Mouse (Mus musculus) olfactory bulb, adult 2 months (tissue): ENCODE results near the gene Olfr287. TPM values are rescaled to one million over a fixed set of nuclear protein-coding genes. Genes with fewer than 3 reads are reported as not detected.

Experiments
- H3K27ac ChIP-seq: fragments of 200-500 bp; 2 replicates; pipeline ENCODE4 v1.5.1; 2012; ENCODE audit warnings: low read depth, low read length; ENCODE audit not compliant: insufficient read depth
- H3K4me1 ChIP-seq: fragments of 200-500 bp; 2 replicates; pipeline ENCODE4 v1.6.1; 2012; ENCODE audit warnings: low read length; ENCODE audit not compliant: control insufficient read depth, insufficient read depth
- H3K4me3 ChIP-seq: fragments of 200-500 bp; 2 replicates; pipeline ENCODE4 v1.5.1; 2012; ENCODE audit warnings: mild to moderate bottlenecking, low read depth, low read length, moderate library complexity; ENCODE audit not compliant: insufficient read depth
- CTCF ChIP-seq: fragments of 200-500 bp; IDR thresholded peaks from 2 replicates; pipeline ENCODE4 v1.5.1; 2012; ENCODE audit warnings: low read depth, mild to moderate bottlenecking, low read length, moderate library complexity; ENCODE audit not compliant: insufficient read depth
- POLR2A ChIP-seq: fragments of 200-500 bp; IDR thresholded peaks from 2 replicates; pipeline ENCODE4 v1.6.1; 2012; ENCODE audit warnings: mild to moderate bottlenecking, low read depth, low read length, moderate library complexity; ENCODE audit not compliant: insufficient read depth
- WGBS: fragments of 180-500 bp; shearing (Covaris S2); methylation state at CpG from one replicate; pipeline ENCODE4 v1.1.7; 2018; 5-methylcytosine and 5-hydroxymethylcytosine counted together
- polyA plus RNA-seq: library from polyadenylated mRNA; stranded (reverse); fragments of >200 nt; gene quantifications from 2 replicates; pipeline ENCODE4 v1.2.4, GENCODE M21; 2012; ENCODE audit warnings: low replicate concordance; ENCODE audit not compliant: missing spikeins, insufficient read depth, insufficient read length

The Olfr287 gene
- polyA plus RNA-seq, 1 experiment: not detected

- TF ChIP-seq CTCF: no peak
- TF ChIP-seq POLR2A: no peak
- 67% methylated on average over 19 of the region's 19 CpGs for WGBS
Observed at GRCm38 (mm10) chr15:98161026-98161805, 59.6 kb downstream of the Olfr287 start.

GRCm38 (mm10) chr15:98157253-98157652 is 63.6 kb downstream of the Olfr287 start:
- Histone ChIP-seq H3K4me3 (no peak overlapping the region), H3K4me1 (no peaks in the 10 kb centered on the region), H3K27ac (no peak overlapping the region)
- WGBS: 87% methylated on average over 1 of the region's 1 CpGs
- no peak for TF ChIP-seq CTCF

More at GRCm38 (mm10) chr15:98161026-98161805, 59.6 kb downstream of the Olfr287 start:
- H3K4me1 ChIP-seq: no peaks in the 10 kb centered on the region
- no peak overlapping the region for H3K27ac ChIP-seq
- no peak overlapping the region for H3K4me3 ChIP-seq

Other genes with a start within 250 kb of the Olfr287 start
- gene Col2a1, start 216.4 kb downstream of the Olfr287 start, polyA plus RNA-seq: not detected in 2 replicates
- 219 TPM in 1 of 2 replicates, not detected in the other for gene Pfkm, start 128.5 kb downstream of the Olfr287 start, polyA plus RNA-seq
- not detected in 2 replicates for gene Senp1, start 127.3 kb downstream of the Olfr287 start, polyA plus RNA-seq
- not detected in 2 replicates for gene Asb8, start 55.4 kb downstream of the Olfr287 start, polyA plus RNA-seq
- not detected in 2 replicates for gene Ccdc184, start 53.9 kb downstream of the Olfr287 start, polyA plus RNA-seq
- gene Olfr288, start 25.5 kb downstream of the Olfr287 start, polyA plus RNA-seq: not detected in 2 replicates
- gene Gm44579, start 79 bp downstream of the Olfr287 start, polyA plus RNA-seq: not detected in 2 replicates
- gene Olfr286, start 13.4 kb upstream of the Olfr287 start, polyA plus RNA-seq: not detected in 2 replicates
- gene H1fnt, start 36.2 kb upstream of the Olfr287 start, polyA plus RNA-seq: not detected in 2 replicates
- not detected in 2 replicates for gene Zfp641, start 75.1 kb upstream of the Olfr287 start, polyA plus RNA-seq
- not detected in 2 replicates for gene Olfr285, start 96.3 kb upstream of the Olfr287 start, polyA plus RNA-seq
- gene Olfr284, start 119.9 kb upstream of the Olfr287 start, polyA plus RNA-seq: not detected in 2 replicates
- gene Olfr283, start 159.9 kb upstream of the Olfr287 start, polyA plus RNA-seq: not detected in 2 replicates
- gene Olfr282, start 210.2 kb upstream of the Olfr287 start, polyA plus RNA-seq: not detected in 2 replicates
- gene Olfr281, start 231.5 kb upstream of the Olfr287 start, polyA plus RNA-seq: not detected in 2 replicates
- not detected in 2 replicates for gene OR5BS1P, start 248.8 kb upstream of the Olfr287 start, polyA plus RNA-seq